Mouse (Mus musculus): ENCODE results near the gene Abat. TPM values are rescaled to one million over a fixed set of nuclear protein-coding genes. Genes with fewer than 3 reads are reported as not detected.

Gene Abat
- polyA plus RNA-seq, 1 experiment from 2014 or later, result 106 TPM

GRCm38 (mm10) chr16:8630419-8630818 is 117.2 kb downstream of the Abat start:
- Histone ChIP-seq H3K4me3 (ENCODE audit: low read length) (no peak overlapping the region), H3K27ac (ENCODE audit: low read depth, low read length) (no peak overlapping the region), H3K9me3 (ENCODE audit: control insufficient read depth, low read length) (no peaks in the 10 kb centered on the region), H3K4me2 (ENCODE audit: low read length) (no peak overlapping the region), H3K36me3 (ENCODE audit: control insufficient read depth, insufficient read depth, low read length) (0 out of 2 replicates have a peak, but pooled peaks cover 3% of the 10 kb centered on the region), H3K27me3 (replicated peaks; ENCODE audit: control insufficient read depth, insufficient read depth, low read length) (no peaks in the 10 kb centered on the region), H3K9ac (ENCODE audit: low read depth, low read length) (no peak overlapping the region), H3K4me1 (ENCODE audit: control insufficient read depth, insufficient read depth, low read depth, low read length) (no peaks in the 10 kb centered on the region)
- 79% methylated on average over 2 of the region's 2 CpGs for WGBS
- ATAC-seq, result no peak

- Histone ChIP-seq H3K9ac (ENCODE audit: low read depth, low read length) (no peak overlapping the region), H3K9me3 (ENCODE audit: control insufficient read depth, low read length) (no peaks in the 10 kb centered on the region), H3K4me3 (ENCODE audit: low read length) (no peak overlapping the region), H3K4me2 (ENCODE audit: low read length) (no peak overlapping the region), H3K36me3 (ENCODE audit: control insufficient read depth, insufficient read depth, low read length) (peaks cover 7% of the 10 kb centered on the region; the same call in 1 of the 2 replicates), H3K4me1 (ENCODE audit: control insufficient read depth, insufficient read depth, low read depth, low read length) (peaks cover 6% of the 10 kb centered on the region), H3K27me3 (replicated peaks; ENCODE audit: control insufficient read depth, insufficient read depth, low read length) (no peaks in the 10 kb centered on the region), H3K27ac (ENCODE audit: low read depth, low read length) (no peak overlapping the region)
- 92% methylated on average over 5 of the region's 5 CpGs for WGBS
- no peak for ATAC-seq
Measured at GRCm38 (mm10) chr16:8631428-8631827, 118.2 kb downstream of the Abat start.

GRCm38 (mm10) chr16:8636867-8637216 is 123.6 kb downstream of the Abat start:
- Histone ChIP-seq H3K27me3 (replicated peaks; ENCODE audit: control insufficient read depth, insufficient read depth, low read length) (no peaks in the 10 kb centered on the region), H3K4me2 (ENCODE audit: low read length) (peak overlapping the region; percentile 74), H3K9me3 (ENCODE audit: control insufficient read depth, low read length) (no peaks in the 10 kb centered on the region), H3K36me3 (ENCODE audit: control insufficient read depth, insufficient read depth, low read length) (peaks cover 7% of the 10 kb centered on the region; the same call in 1 of the 2 replicates), H3K4me3 (ENCODE audit: low read length) (peak overlapping the region; percentile 67), H3K4me1 (ENCODE audit: control insufficient read depth, insufficient read depth, low read depth, low read length) (peaks cover 17% of the 10 kb centered on the region), H3K9ac (ENCODE audit: low read depth, low read length) (peak overlapping the region; percentile 78), H3K27ac (ENCODE audit: low read depth, low read length) (peak overlapping the region; percentile 77)
- WGBS, result under 1% methylated on average over 13 of the region's 13 CpGs
- peak; percentile 3; the same call in 1 of the 2 replicates for ATAC-seq

GRCm38 (mm10) chr16:8637217-8638051 is 124.2 kb downstream of the Abat start, which contains the start of the genes Pmm2 and Tmem186:
Gene Pmm2 (plus strand): TSS chr16:8637674.
Gene Tmem186 (minus strand): TSS chr16:8637712.
- under 1% methylated on average over 57 of the region's 59 CpGs for WGBS
- H3K4me1 ChIP-seq (ENCODE audit: control insufficient read depth, insufficient read depth, low read depth, low read length), result peaks cover 17% of the 10 kb centered on the region
- H3K27ac ChIP-seq (ENCODE audit: low read depth, low read length), result peak within 1 kb of the TSS; percentile 78
- peak within 1 kb of the TSS; percentile 74 for H3K4me2 ChIP-seq (ENCODE audit: low read length)
- H3K9me3 ChIP-seq (ENCODE audit: control insufficient read depth, low read length), result no peaks in the 10 kb centered on the region
- H3K27me3 ChIP-seq (replicated peaks; ENCODE audit: control insufficient read depth, insufficient read depth, low read length), result no peaks in the 10 kb centered on the region
- peak within 1 kb of the TSS; percentile 67 for H3K4me3 ChIP-seq (ENCODE audit: low read length)
- peak within 1 kb of the TSS; percentile 78 for H3K9ac ChIP-seq (ENCODE audit: low read depth, low read length)
- H3K36me3 ChIP-seq (ENCODE audit: control insufficient read depth, insufficient read depth, low read length), result peaks cover 7% of the 10 kb centered on the region; the same call in 1 of the 2 replicates
- ATAC-seq, result peak; percentile 97

GRCm38 (mm10) chr16:8638131-8638530 is 124.9 kb downstream of the Abat start:
- H3K27ac ChIP-seq (ENCODE audit: low read depth, low read length), result peak overlapping the region; percentile 78; the same call in 1 of the 2 replicates

GRCm38 (mm10) chr16:8639466-8640191 is 126.4 kb downstream of the Abat start:
- H3K27ac ChIP-seq (ENCODE audit: low read depth, low read length), result no peak overlapping the region
- H3K9me3 ChIP-seq (ENCODE audit: control insufficient read depth, low read length), result no peaks in the 10 kb centered on the region
- peaks cover 17% of the 10 kb centered on the region for H3K4me1 ChIP-seq (ENCODE audit: control insufficient read depth, insufficient read depth, low read depth, low read length)
- no peak overlapping the region for H3K4me2 ChIP-seq (ENCODE audit: low read length)
- no peaks in the 10 kb centered on the region for H3K27me3 ChIP-seq (replicated peaks; ENCODE audit: control insufficient read depth, insufficient read depth, low read length)
- 92% methylated on average over 11 of the region's 11 CpGs for WGBS
- H3K36me3 ChIP-seq (ENCODE audit: control insufficient read depth, insufficient read depth, low read length), result peaks cover 12% of the 10 kb centered on the region; the same call in 1 of the 2 replicates
- no peak overlapping the region for H3K9ac ChIP-seq (ENCODE audit: low read depth, low read length)
- no peak for ATAC-seq
- H3K4me3 ChIP-seq (ENCODE audit: low read length), result no peak overlapping the region

More at GRCm38 (mm10) chr16:8638131-8638530, 124.9 kb downstream of the Abat start:
- H3K4me2 ChIP-seq (ENCODE audit: low read length), result peak overlapping the region; percentile 74
- 49% methylated on average over 7 of the region's 7 CpGs for WGBS
- H3K4me1 ChIP-seq (ENCODE audit: control insufficient read depth, insufficient read depth, low read depth, low read length), result peaks cover 17% of the 10 kb centered on the region
- H3K36me3 ChIP-seq (ENCODE audit: control insufficient read depth, insufficient read depth, low read length), result peaks cover 10% of the 10 kb centered on the region; the same call in 1 of the 2 replicates
- no peaks in the 10 kb centered on the region for H3K9me3 ChIP-seq (ENCODE audit: control insufficient read depth, low read length)
- no peaks in the 10 kb centered on the region for H3K27me3 ChIP-seq (replicated peaks; ENCODE audit: control insufficient read depth, insufficient read depth, low read length)
- peak overlapping the region; percentile 75 for H3K9ac ChIP-seq (ENCODE audit: low read depth, low read length)
- H3K4me3 ChIP-seq (ENCODE audit: low read length), result peak overlapping the region; percentile 67
- ATAC-seq, result no peak

- Histone ChIP-seq H3K4me3 (ENCODE audit: low read length) (no peak overlapping the region), H3K4me2 (ENCODE audit: low read length) (no peak overlapping the region), H3K27me3 (replicated peaks; ENCODE audit: control insufficient read depth, insufficient read depth, low read length) (no peaks in the 10 kb centered on the region), H3K36me3 (ENCODE audit: control insufficient read depth, insufficient read depth, low read length) (peaks cover 18% of the 10 kb centered on the region), H3K9ac (ENCODE audit: low read depth, low read length) (no peak overlapping the region), H3K4me1 (ENCODE audit: control insufficient read depth, insufficient read depth, low read depth, low read length) (peaks cover under 1% of the 10 kb centered on the region; the same call in 1 of the 2 replicates), H3K27ac (ENCODE audit: low read depth, low read length) (no peak overlapping the region), H3K9me3 (ENCODE audit: control insufficient read depth, low read length) (no peaks in the 10 kb centered on the region)
- ATAC-seq, result no peak
- WGBS, result 74% methylated on average over 2 of the region's 2 CpGs
Measured at GRCm38 (mm10) chr16:8643855-8644254, 130.6 kb downstream of the Abat start.

GRCm38 (mm10) chr16:8645546-8645945 is 132.3 kb downstream of the Abat start:
- no peak overlapping the region for H3K9ac ChIP-seq (ENCODE audit: low read depth, low read length)
- H3K4me1 ChIP-seq (ENCODE audit: control insufficient read depth, insufficient read depth, low read depth, low read length), result no peaks in the 10 kb centered on the region
- WGBS, result 78% methylated on average over 6 of the region's 6 CpGs
- no peaks in the 10 kb centered on the region for H3K27me3 ChIP-seq (replicated peaks; ENCODE audit: control insufficient read depth, insufficient read depth, low read length)
- H3K9me3 ChIP-seq (ENCODE audit: control insufficient read depth, low read length), result no peaks in the 10 kb centered on the region
- no peak overlapping the region for H3K4me3 ChIP-seq (ENCODE audit: low read length)
- no peak overlapping the region for H3K27ac ChIP-seq (ENCODE audit: low read depth, low read length)
- no peak overlapping the region for H3K4me2 ChIP-seq (ENCODE audit: low read length)
- no peak for ATAC-seq
- peaks cover 22% of the 10 kb centered on the region for H3K36me3 ChIP-seq (ENCODE audit: control insufficient read depth, insufficient read depth, low read length)

- H3K36me3 ChIP-seq (ENCODE audit: control insufficient read depth, insufficient read depth, low read length), result peaks cover 26% of the 10 kb centered on the region
- no peak for ATAC-seq
- H3K4me2 ChIP-seq (ENCODE audit: low read length), result no peak overlapping the region
- H3K4me3 ChIP-seq (ENCODE audit: low read length), result no peak overlapping the region
- WGBS, result 95% methylated on average over 3 of the region's 3 CpGs
- no peaks in the 10 kb centered on the region for H3K27me3 ChIP-seq (replicated peaks; ENCODE audit: control insufficient read depth, insufficient read depth, low read length)
- no peaks in the 10 kb centered on the region for H3K9me3 ChIP-seq (ENCODE audit: control insufficient read depth, low read length)
- no peaks in the 10 kb centered on the region for H3K4me1 ChIP-seq (ENCODE audit: control insufficient read depth, insufficient read depth, low read depth, low read length)
- no peak overlapping the region for H3K27ac ChIP-seq (ENCODE audit: low read depth, low read length)
- H3K9ac ChIP-seq (ENCODE audit: low read depth, low read length), result no peak overlapping the region
Measured at GRCm38 (mm10) chr16:8650007-8650406, 136.8 kb downstream of the Abat start.

All from hindbrain, embryonic 16.5 days (tissue).